Mouse (Mus musculus) ovary, adult 10 weeks (tissue): Measurements from ENCODE around the gene Macf1. TPM values are rescaled to one million over a fixed set of nuclear protein-coding genes. Genes with fewer than 3 reads are reported as not detected.

ENCODE experiments used
- polyA plus RNA-seq: library from polyadenylated mRNA; stranded (reverse); fragments of 350-450 nt; fragmentation: Illumina TruSeq; extraction: RNeasy Lipid Tissue Mini Kit (QIAGEN cat#74804); gene quantifications from one replicate; pipeline ENCODE4 v1.2.3, GENCODE M21; 2014

The Macf1 gene
- polyA plus RNA-seq = 316 TPM

DNA sequence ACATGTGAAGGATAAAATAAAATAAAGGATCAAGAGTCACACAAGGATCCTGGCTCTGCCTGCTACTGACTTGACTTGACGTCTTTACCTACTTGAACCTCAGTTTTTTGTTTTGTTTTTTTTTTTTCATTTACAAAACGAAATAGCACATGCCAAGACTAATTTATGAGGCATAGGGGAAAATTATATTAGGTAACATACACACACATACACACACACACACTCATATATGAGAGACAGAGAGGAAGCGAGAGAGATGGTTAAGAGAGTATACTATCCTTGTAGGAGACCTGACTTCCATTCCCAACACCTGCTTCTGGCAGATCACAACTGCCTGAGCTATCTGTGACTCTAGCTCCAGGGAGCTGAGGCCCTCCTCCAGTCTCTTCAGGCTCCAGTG, at the start of gene Macf1:
Gene Macf1 (minus strand): TSS at position 101 of the 400 bp plus-strand sequence.

GRCm38 (mm10) chr4:123717574-123718433, 33.6 kb upstream of the Macf1 start, which contains the start of gene Ndufs5:
Gene Ndufs5 (minus strand): TSS chr4:123718202.

GRCm38 (mm10) chr4:123342642-123343470, 341.3 kb downstream of the Macf1 start, which contains the start of gene Bmp8a:
Gene Bmp8a (minus strand): TSS chr4:123343252.

DNA sequence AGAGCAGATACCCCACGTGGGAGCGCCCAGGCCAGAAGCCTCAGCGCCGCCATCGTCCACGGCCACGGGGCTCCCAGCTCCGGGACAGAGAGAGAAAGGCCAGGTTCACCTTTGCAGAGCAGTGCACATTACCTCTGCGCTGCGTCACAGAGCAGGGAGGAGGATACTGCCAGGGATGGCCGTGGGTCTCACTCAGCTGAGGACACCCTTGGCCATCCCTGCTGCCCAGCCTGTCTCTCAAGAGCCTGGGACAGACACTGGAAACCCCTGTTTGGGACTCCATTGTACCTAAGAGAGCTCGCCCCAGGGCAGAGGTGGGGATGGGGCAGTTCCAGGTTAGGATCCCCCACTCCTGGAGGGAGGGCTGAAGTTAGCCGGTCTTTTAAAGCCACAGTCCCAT, 360.6 kb downstream of the Macf1 start, which contains the start of gene Oxct2a:
Gene Oxct2a (minus strand): TSS at position 101 of the 400 bp plus-strand sequence.

Other genes starting within 250 kb of the Macf1 start
- gene Ndufs5, start 33.8 kb upstream of the Macf1 start, polyA plus RNA-seq = 15.2 TPM
- gene Akirin1, start 66.0 kb upstream of the Macf1 start, polyA plus RNA-seq = 114 TPM
- gene Rhbdl2, start 103.5 kb upstream of the Macf1 start, polyA plus RNA-seq = 2.9 TPM
- gene 4933427I04Rik, start 175.3 kb upstream of the Macf1 start, polyA plus RNA-seq = not detected
- gene Mycbp, start 220.5 kb upstream of the Macf1 start, polyA plus RNA-seq = 90.5 TPM
- gene Rragc, start 233.1 kb upstream of the Macf1 start, polyA plus RNA-seq = 353 TPM
- not detected for gene 4930535I16Rik, start 233.7 kb upstream of the Macf1 start, polyA plus RNA-seq